Mouse (Mus musculus) T-helper 17 cell (primary cell): ENCODE measurements around the gene Ibsp.

Experiments used
- in situ Hi-C, 2 experiments: fragments of 300-600 bp; cut with MboI, MseI; formaldehyde crosslinking; loops; 1 replicate in 1 of 2; 2 replicates in 1 of 2; pipeline ENCODE4 v1.15.1; 2025; ENCODE audit warnings: high pct_unique_total_duplicates in 2 of 2

The Ibsp gene

GRCm38 (mm10) chr5:104298994-104299393 is at the start of gene Ibsp:
Ibsp (plus strand) TSS chr5:104299171.
- in situ Hi-C loops = no loop called here

DNA sequence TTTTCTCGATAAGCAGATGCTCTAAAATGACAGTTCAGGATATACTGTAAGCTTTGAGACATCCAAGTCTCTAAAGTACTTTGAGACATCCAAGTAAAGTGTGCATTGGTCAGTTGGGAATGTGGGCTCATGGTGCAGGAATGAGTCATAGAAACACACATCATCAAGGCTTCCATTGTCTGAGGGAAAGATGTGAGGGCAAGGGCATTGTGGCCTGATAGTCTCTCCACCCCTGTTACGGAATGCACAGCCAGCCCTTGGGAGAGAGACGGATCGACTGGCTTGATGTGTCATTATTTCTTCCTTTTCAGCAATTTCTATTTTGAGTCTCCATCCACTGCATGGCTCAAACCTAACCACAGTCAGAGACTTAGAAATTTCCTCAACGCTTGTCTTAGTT is 47.2 kb upstream of the Ibsp start:
- in situ Hi-C loops = no loop called here

GRCm38 (mm10) chr5:104256585-104256984 is 42.4 kb upstream of the Ibsp start:
- in situ Hi-C loops = no loop called here

GRCm38 (mm10) chr5:104261908-104262461 is 37.0 kb upstream of the Ibsp start:
- in situ Hi-C loops = no loop called here

DNA sequence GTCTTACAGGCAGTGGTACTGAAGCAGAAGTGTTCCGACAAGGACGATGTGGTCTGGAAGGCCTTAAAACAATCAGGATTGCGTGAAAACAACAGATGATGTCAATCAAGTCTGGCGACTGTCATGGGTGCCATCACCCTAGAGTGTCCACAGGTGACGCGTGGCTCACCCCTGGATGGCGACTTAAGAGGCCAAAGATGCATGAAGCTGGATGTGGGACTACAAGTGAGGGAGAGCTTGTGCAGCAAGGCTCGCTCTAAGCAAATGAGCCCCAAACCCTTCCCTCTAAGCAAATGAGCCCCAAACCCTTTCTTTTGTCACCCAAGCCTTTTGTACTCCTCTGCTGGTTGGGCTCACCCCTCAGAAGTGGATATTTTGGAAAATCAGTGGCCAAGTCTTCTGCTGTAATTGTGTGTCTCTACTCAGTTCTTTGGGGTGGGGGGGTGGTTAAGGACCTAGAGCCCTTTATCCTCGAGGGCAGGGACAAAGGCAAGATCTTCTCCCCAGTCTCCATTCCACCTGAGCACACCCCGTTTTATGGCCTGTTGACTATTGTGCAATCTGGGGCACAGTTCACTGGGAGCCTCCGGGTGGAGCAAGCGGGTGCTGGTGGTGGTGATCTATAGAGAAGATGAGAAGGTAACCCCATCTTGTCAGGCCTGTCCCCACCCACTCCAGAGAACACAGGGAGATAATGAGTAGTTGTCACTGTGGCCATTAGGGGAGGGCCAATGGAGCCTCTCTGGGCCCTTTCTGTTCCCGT is 35.8 kb upstream of the Ibsp start:
- in situ Hi-C loops = no loop called here

- in situ Hi-C loops = no loop called here
These were observed 4.8 kb upstream of the Ibsp start for GRCm38 (mm10) chr5:104294201-104294600.

GRCm38 (mm10) chr5:104314073-104314472 is 15.1 kb downstream of the Ibsp start:
- in situ Hi-C loops = loop anchor here in 1 of 2 experiments (10.0 kb wide), 1 partner anchor 1729 kb away; no protein-coding TSS in a partner anchor

DNA sequence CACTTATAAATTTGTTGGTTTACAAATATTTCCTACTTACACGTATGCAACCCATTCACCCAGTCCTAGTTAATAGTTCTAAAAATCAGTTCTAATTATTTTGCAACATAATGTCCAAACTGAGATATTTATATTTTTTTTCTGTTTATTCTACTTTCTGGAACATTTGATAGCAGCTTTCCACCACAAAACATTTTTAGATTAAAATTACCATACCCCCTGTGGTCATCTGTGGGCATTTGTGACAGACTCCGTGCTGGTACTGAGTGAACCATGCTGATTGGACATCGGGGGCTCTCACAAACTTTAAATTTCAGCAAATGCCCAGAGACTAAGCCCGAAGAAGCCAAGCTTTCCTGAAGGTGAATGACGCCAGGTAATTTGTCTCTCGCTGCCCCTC is 26.1 kb downstream of the Ibsp start, which contains the start of gene Mepe:
Mepe (plus strand) TSS at position 301 of the 400 bp plus-strand sequence.
- in situ Hi-C loops = loop anchor here in 1 of 2 experiments (25.0 kb wide), 1 partner anchor 338 kb away; the partner anchor contains the start of gene Hsd17b13

- in situ Hi-C loops = loop anchor here in 1 of 2 experiments (25.0 kb wide), 1 partner anchor 340 kb away; the partner anchor contains the start of gene Hsd17b13
These were observed 27.9 kb downstream of the Ibsp start for GRCm38 (mm10) chr5:104326884-104327283.

- in situ Hi-C loops = loop anchor here in 1 of 2 experiments (25.0 kb wide), 1 partner anchor 340 kb away; the partner anchor contains the start of gene Hsd17b13
These were observed 28.4 kb downstream of the Ibsp start for GRCm38 (mm10) chr5:104327389-104327788.

DNA sequence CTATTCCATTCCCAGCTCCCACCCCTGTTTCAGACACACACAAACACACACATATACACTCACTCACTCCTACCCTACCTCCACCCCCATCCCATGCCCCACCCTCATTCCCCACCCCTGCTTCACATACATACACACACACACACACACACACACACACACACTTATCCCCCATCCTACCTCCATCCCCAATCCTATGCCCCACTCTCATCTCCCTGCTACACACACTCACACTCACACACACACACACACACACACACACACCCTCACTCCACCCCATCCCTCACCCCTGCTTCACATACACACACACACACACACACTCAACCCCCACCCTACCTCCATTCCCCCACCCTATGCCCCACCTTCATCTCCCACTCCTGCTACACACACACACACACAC is 28.9 kb downstream of the Ibsp start:
- in situ Hi-C loops = loop anchor here in 1 of 2 experiments (25.0 kb wide), 1 partner anchor 341 kb away; the partner anchor contains the start of gene Hsd17b13

DNA sequence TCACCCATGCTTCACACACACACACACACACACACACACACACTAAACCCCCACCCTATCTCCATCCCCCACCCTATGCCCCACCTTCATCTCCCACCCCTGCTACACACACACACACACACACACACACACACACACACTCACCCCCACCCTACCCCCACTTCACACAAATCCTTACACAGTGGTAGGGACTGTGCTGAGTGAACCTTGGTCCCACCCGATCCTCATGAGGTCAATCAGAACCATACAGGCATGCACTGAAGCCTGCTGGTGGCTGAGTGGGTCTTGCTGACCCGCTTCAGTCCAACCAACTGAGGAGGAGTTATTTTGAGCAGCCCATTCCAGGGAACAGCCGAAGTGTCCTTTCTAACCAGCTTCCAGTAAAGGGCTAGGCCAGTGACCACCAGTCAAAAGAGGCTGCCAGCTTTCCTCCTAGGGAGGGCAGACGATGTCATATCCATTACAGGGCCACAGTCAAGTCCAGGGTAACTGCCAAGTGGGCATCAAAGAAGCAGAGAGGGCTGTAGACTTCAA is 29.4 kb downstream of the Ibsp start:
- in situ Hi-C loops = loop anchor here in 1 of 2 experiments (25.0 kb wide), 1 partner anchor 341 kb away; the partner anchor contains the start of gene Hsd17b13

DNA sequence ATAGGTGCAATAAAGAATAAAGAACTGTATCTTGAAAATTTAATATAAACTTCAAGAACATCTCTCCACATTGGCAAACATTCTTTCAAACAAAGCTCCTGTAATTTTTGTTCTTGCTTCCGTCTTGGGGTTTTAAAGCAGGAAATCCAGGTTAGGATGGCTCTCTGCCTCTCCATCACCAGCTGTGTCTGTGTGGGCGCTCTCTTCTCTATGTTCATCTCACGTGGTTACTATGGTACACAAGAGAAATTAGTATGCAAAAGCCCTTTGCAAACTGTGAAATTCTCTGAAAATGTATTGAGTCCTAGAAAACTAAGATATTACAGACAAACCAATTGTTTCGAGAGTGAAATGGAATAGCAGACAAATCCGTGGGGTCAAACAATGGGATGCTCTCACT is 30.4 kb downstream of the Ibsp start:
- in situ Hi-C loops = loop anchor here in 1 of 2 experiments (25.0 kb wide), 1 partner anchor 342 kb away; the partner anchor contains the start of gene Hsd17b13

GRCm38 (mm10) chr5:104330088-104330487 is 31.1 kb downstream of the Ibsp start:
- in situ Hi-C loops = loop anchor here (5.0 to 25.0 kb wide), 2 partner anchors 253 to 343 kb away; partner anchors contain the start of genes Gm17660 (in 1 of the 2) and Hsd17b13 (in 1 of the 2)

DNA sequence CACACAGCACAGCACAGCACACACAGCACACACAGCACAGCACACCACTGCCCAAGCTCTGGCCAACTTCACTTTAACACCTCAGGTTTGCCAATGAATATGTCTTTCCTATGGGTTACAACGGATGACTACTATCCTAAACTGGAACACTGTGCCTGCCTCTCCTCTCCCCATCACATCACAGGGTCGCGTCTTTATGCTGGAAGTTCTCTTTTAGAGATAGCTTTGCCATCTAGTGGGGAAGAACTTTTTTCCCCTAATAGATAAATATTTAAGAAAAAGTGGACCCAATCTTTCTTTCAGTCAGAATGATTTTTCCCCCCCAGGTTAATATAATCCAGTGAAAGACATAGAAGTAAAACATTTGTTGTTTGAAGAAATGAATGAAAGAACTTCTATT is 33.3 kb downstream of the Ibsp start:
- in situ Hi-C loops = loop anchor here (5.0 to 25.0 kb wide), 2 partner anchors 255 to 345 kb away; partner anchors contain the start of genes Gm17660 (in 1 of the 2) and Hsd17b13 (in 1 of the 2)

DNA sequence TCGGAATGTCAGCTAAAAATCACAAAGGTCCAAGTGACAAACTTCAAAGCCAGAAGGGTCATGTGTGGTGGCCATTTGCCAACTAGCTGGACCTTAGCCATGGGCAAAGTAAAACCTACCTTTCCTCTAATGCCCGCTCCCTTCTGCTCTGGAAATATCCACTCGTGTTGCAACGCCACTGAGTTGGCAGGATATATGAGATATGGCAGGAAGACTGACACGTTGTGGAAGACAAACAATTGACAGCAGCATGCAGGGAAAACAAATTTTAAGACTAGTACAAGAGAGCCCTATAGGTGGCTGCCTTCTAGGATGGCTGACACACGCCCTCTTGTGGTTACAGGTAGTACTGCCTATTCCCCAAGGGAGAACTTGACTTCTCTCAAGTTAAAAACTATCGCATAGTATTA is 34.3 kb downstream of the Ibsp start:
- in situ Hi-C loops = loop anchor here (5.0 to 25.0 kb wide), 2 partner anchors 256 to 346 kb away; partner anchors contain the start of genes Gm17660 (in 1 of the 2) and Hsd17b13 (in 1 of the 2)

GRCm38 (mm10) chr5:104333643-104334042 is 34.7 kb downstream of the Ibsp start:
- in situ Hi-C loops = loop anchor here (5.0 to 25.0 kb wide), 2 partner anchors 256 to 346 kb away; partner anchors contain the start of genes Gm17660 (in 1 of the 2) and Hsd17b13 (in 1 of the 2)

GRCm38 (mm10) chr5:104334516-104334915 is 35.5 kb downstream of the Ibsp start:
- in situ Hi-C loops = loop anchor here (5.0 to 25.0 kb wide), 2 partner anchors 257 to 347 kb away; partner anchors contain the start of genes Gm17660 (in 1 of the 2) and Hsd17b13 (in 1 of the 2)

DNA sequence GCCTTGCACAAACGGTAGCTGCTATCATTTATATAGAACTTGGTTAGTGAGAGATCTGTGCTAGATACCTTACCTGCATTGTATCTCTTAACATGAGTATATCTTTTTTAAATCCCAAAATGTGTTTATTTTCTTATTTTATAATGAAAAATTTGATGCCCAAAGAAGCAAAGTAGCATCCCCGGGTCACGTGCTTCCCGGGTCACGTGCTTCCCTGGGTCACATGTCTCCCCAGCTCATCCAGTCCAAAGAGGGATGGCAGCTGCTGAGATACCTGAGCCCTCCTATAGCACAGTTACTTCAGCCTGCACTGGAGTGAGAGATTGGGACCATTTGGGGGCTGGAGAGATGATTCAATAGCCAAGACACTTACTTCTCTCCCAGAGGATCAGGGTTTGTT is 37.0 kb downstream of the Ibsp start:
- in situ Hi-C loops = loop anchor here (5.0 to 25.0 kb wide), 2 partner anchors 339 to 349 kb away; partner anchors contain the start of gene Hsd17b13 (in 1 of the 2)

DNA sequence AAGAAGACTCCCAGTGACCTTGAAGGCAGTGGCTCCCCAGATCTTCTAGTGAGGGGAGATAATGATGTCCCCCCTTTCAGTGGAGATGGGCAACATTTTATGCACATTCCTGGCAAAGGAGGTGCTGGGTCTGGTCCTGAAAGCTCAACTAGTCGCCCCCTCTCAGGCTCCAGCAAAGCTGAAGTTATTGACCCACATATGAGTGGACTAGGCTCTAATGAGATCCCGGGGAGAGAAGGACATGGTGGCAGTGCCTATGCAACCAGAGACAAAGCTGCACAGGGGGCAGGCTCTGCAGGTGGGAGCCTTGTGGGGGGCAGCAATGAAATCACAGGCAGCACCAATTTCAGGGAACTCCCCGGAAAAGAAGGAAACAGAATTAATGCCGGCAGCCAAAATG is 38.5 kb downstream of the Ibsp start:
- in situ Hi-C loops = loop anchor here (5.0 to 25.0 kb wide), 2 partner anchors 340 to 350 kb away; partner anchors contain the start of gene Hsd17b13 (in 1 of the 2)

DNA sequence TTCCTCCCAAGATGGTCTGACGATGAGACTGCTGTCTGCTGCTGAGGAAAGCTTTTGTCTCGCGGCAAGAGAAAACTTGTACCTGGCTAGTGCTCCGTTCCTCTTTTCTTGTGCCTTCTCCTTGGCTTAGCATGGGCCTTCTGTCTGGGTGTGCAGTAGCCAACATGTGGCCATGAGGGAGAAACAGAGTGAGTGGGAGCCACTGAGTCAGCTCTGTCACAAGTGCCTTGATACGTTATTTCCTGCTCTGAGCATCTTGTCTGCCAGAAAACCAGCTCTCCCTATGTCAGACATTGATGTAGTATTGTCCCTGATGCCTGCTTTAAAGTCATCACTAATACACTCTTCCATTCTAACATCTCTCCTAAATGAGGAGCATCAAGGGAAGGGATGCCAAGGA is 40.0 kb downstream of the Ibsp start:
- in situ Hi-C loops = loop anchor here (5.0 to 25.0 kb wide), 2 partner anchors 342 to 352 kb away; partner anchors contain the start of gene Hsd17b13 (in 1 of the 2)
